Mouse (Mus musculus) stomach, embryonic 16.5 days (tissue): ENCODE results near the gene Fbxw17. TPM values are rescaled to one million over a fixed set of nuclear protein-coding genes. Genes with fewer than 3 reads are reported as not detected.
"Not testable (repeated sequence)": the region's sequence is repeated elsewhere in the genome, so short reads cannot be mapped to it uniquely, and the experiment has no call there.

Source experiments
- ATAC-seq: fragments of 200-750 bp; cut with Nextera tagmentation; 2 replicates; pipeline ENCODE4 v1.8.0; 2017; ENCODE audit warnings: moderate number of reproducible peaks, moderate TSS enrichment; ENCODE audit not compliant: insufficient read depth, low FRiP score
- H3K27ac ChIP-seq: fragments of 300-500 bp; sonication (generic); 2 replicates; pipeline ENCODE4 v1.5.1; 2014; ENCODE audit warnings: low read length
- H3K27me3 ChIP-seq: fragments of 300-500 bp; sonication (generic); 2 replicates; pipeline ENCODE4 v1.6.1; 2014; ENCODE audit warnings: low read length, control low read depth, mixed read lengths; ENCODE audit not compliant: control insufficient read depth, insufficient read depth
- H3K36me3 ChIP-seq: fragments of 300-500 bp; sonication (generic); 2 replicates; pipeline ENCODE4 v1.6.1; 2014; ENCODE audit warnings: low read length; ENCODE audit not compliant: control insufficient read depth, insufficient read depth
- H3K4me1 ChIP-seq: fragments of 300-500 bp; sonication (generic); 2 replicates; pipeline ENCODE4 v1.6.1; 2014; ENCODE audit warnings: low read length, control low read depth, mixed read lengths; ENCODE audit not compliant: control insufficient read depth, insufficient read depth
- H3K4me2 ChIP-seq: fragments of 300-500 bp; sonication (generic); 2 replicates; pipeline ENCODE4 v1.6.1; 2014; ENCODE audit warnings: low read depth, low read length, mixed read lengths
- H3K4me3 ChIP-seq: fragments of 300-500 bp; sonication (generic); replicated peaks from 2 replicates; pipeline ENCODE4 v1.5.1; 2014; ENCODE audit warnings: mild to moderate bottlenecking, low read length
- H3K9ac ChIP-seq: fragments of 300-500 bp; sonication (generic); 2 replicates; pipeline ENCODE4 v1.6.1; 2014; ENCODE audit warnings: low read length
- H3K9me3 ChIP-seq: fragments of 300-500 bp; sonication (generic); replicated peaks from 2 replicates; pipeline ENCODE4 v1.6.1; 2016; ENCODE audit warnings: low read length, control low read depth; ENCODE audit not compliant: control insufficient read depth
- WGBS: fragments of 180-500 bp; shearing (Covaris S2); extraction: QIAGEN DNeasy Blood & Tissue Kit; methylation state at CpG from one replicate; pipeline ENCODE4 v1.1.7; 2014; 5-methylcytosine and 5-hydroxymethylcytosine counted together
- polyA plus RNA-seq: library from polyadenylated mRNA; unstranded; fragments of >200 nt; fragmentation: Nextera tagmentation; extraction: Ambion mirVana; gene quantifications from 2 replicates; pipeline ENCODE4 v1.2.1, GENCODE M21; 2015

Fbxw17 gene
- polyA plus RNA-seq, 1 experiment from 2014 or later, result 24.7 TPM

GRCm38 (mm10) chr13:50452266-50452665 lies 34.6 kb downstream of the Fbxw17 start:
- ATAC-seq, H3K4me1 ChIP-seq, H3K9me3 ChIP-seq, H3K27ac ChIP-seq, H3K27me3 ChIP-seq, H3K4me3 ChIP-seq, H3K36me3 ChIP-seq, H3K4me2 ChIP-seq, H3K9ac ChIP-seq: not testable (repeated sequence)
- WGBS, result 59% methylated on average over 9 of the region's 9 CpGs

GRCm38 (mm10) chr13:50453426-50453825 lies 35.8 kb downstream of the Fbxw17 start:
- Histone ChIP-seq H3K27ac (no peak overlapping the region), H3K36me3 (no peaks in the 10 kb centered on the region), H3K4me3 (no peak overlapping the region), H3K27me3 (no peaks in the 10 kb centered on the region), H3K4me1 (no peaks in the 10 kb centered on the region), H3K9me3 (no peaks in the 10 kb centered on the region), H3K4me2 (no peak overlapping the region), H3K9ac (no peak overlapping the region)
- WGBS, result 32% methylated on average over 4 of the region's 4 CpGs
- no peak for ATAC-seq

- WGBS, result 55% methylated on average over 2 of the region's 2 CpGs
- H3K4me1 ChIP-seq, H3K27me3 ChIP-seq, H3K4me3 ChIP-seq, H3K9me3 ChIP-seq, H3K9ac ChIP-seq, H3K27ac ChIP-seq, H3K4me2 ChIP-seq, ATAC-seq, H3K36me3 ChIP-seq: not testable (repeated sequence)
Observed at GRCm38 (mm10) chr13:50460433-50460832, 42.8 kb downstream of the Fbxw17 start.

- H3K4me3 ChIP-seq, result peak overlapping the region; percentile 15; the same call in 1 of the 2 replicates
- H3K4me2 ChIP-seq, result peak overlapping the region; percentile 36
- no peaks in the 10 kb centered on the region for H3K27me3 ChIP-seq
- no peak overlapping the region for H3K9ac ChIP-seq
- H3K9me3 ChIP-seq, result no peaks in the 10 kb centered on the region
- H3K4me1 ChIP-seq, result no peaks in the 10 kb centered on the region
- no peak overlapping the region for H3K27ac ChIP-seq
- no peak for ATAC-seq
- 23% methylated on average over 27 of the region's 27 CpGs for WGBS
- H3K36me3 ChIP-seq, result no peaks in the 10 kb centered on the region
Observed at GRCm38 (mm10) chr13:50464621-50465562, 47.2 kb downstream of the Fbxw17 start.

- 78% methylated on average over 4 of the region's 4 CpGs for WGBS
- H3K4me1 ChIP-seq, result no peaks in the 10 kb centered on the region
- H3K9ac ChIP-seq, result no peak within 1 kb of the TSS
- H3K4me2 ChIP-seq, result no peak within 1 kb of the TSS
- H3K4me3 ChIP-seq, result no peak within 1 kb of the TSS
- H3K36me3 ChIP-seq, result no peaks in the 10 kb centered on the region
- no peak within 1 kb of the TSS for H3K27ac ChIP-seq
- no peak for ATAC-seq
- no peaks in the 10 kb centered on the region for H3K9me3 ChIP-seq
- no peaks in the 10 kb centered on the region for H3K27me3 ChIP-seq
Observed at GRCm38 (mm10) chr13:50467007-50467406, 49.3 kb downstream of the Fbxw17 start, which contains the start of gene Nutm2. Nutm2 (plus strand) TSS chr13:50467307.

Other genes with a start within 250 kb of the Fbxw17 start
- gene Gm906, start 167.6 kb upstream of the Fbxw17 start, polyA plus RNA-seq, result not detected in 2 replicates
- gene Gm47429, start 26.0 kb downstream of the Fbxw17 start, polyA plus RNA-seq, result not detected in 2 replicates
- not detected in 2 replicates for gene Nutm2, start 49.4 kb downstream of the Fbxw17 start, polyA plus RNA-seq
- gene Gm904, start 225.4 kb downstream of the Fbxw17 start, polyA plus RNA-seq, result not detected in 2 replicates